Mouse (Mus musculus) intestine, postnatal 0 days (tissue): ENCODE data around the gene Fez1. TPM values are rescaled to one million over a fixed set of nuclear protein-coding genes. Genes with fewer than 3 reads are reported as not detected.

Experiments
- ATAC-seq: fragments of 200-750 bp; cut with Nextera tagmentation; 2 replicates; pipeline ENCODE4 v1.8.0; 2017; ENCODE audit warnings: mild to moderate bottlenecking, moderate TSS enrichment, moderate library complexity
- H3K27ac ChIP-seq: fragments of 300-500 bp; sonication (generic); 2 replicates; pipeline ENCODE4 v1.5.1; 2014; ENCODE audit warnings: mild to moderate bottlenecking, low read depth, low read length, moderate library complexity
- H3K27me3 ChIP-seq: fragments of 300-500 bp; sonication (generic); replicated peaks from 2 replicates; pipeline ENCODE4 v1.6.1; 2014; ENCODE audit warnings: low read length, mixed read lengths; ENCODE audit not compliant: control insufficient read depth, insufficient read depth
- H3K36me3 ChIP-seq: fragments of 300-500 bp; sonication (generic); 2 replicates; pipeline ENCODE4 v1.6.1; 2014; ENCODE audit warnings: mild to moderate bottlenecking, moderate library complexity; ENCODE audit not compliant: control insufficient read depth, insufficient read depth
- H3K4me1 ChIP-seq: fragments of 300-500 bp; sonication (generic); replicated peaks from 2 replicates; pipeline ENCODE4 v1.6.1; 2014; ENCODE audit warnings: antibody characterized with exemption, low read length, mixed read lengths; ENCODE audit not compliant: control insufficient read depth, insufficient read depth
- H3K4me2 ChIP-seq: fragments of 300-500 bp; sonication (generic); replicated peaks from 2 replicates; pipeline ENCODE4 v1.6.1; 2014; ENCODE audit warnings: low read depth, mild to moderate bottlenecking, moderate library complexity
- H3K4me3 ChIP-seq: fragments of 300-500 bp; sonication (generic); 2 replicates; pipeline ENCODE4 v1.5.1; 2014; ENCODE audit warnings: low read depth, low read length
- H3K9ac ChIP-seq: fragments of 300-500 bp; sonication (generic); 2 replicates; pipeline ENCODE4 v1.6.1; 2014; ENCODE audit warnings: mild to moderate bottlenecking, low read depth, low read length
- H3K9me3 ChIP-seq: fragments of 300-500 bp; sonication (generic); 2 replicates; pipeline ENCODE4 v1.6.1; 2016; ENCODE audit warnings: mixed run types; ENCODE audit not compliant: control insufficient read depth
- CTCF ChIP-seq: sonication (generic); IDR thresholded peaks from 2 replicates; pipeline ENCODE4 v1.5.1; 2016; ENCODE audit warnings: low read depth, mild to moderate bottlenecking, control low read depth, antibody characterized with exemption, moderate library complexity
- WGBS: fragments of 180-500 bp; shearing (Covaris S2); extraction: QIAGEN DNeasy Blood & Tissue Kit; methylation state at CpG from one replicate; pipeline ENCODE4 v1.1.7; 2014; 5-methylcytosine and 5-hydroxymethylcytosine counted together
- polyA plus RNA-seq: library from polyadenylated mRNA; unstranded; fragments of >200 nt; fragmentation: Nextera tagmentation; extraction: Ambion mirVana; gene quantifications from 2 replicates; pipeline ENCODE4 v1.2.1, GENCODE M21; 2015

Gene Fez1
- polyA plus RNA-seq, 1 experiment from 2014 or later, result 9.6 TPM

GRCm38 (mm10) chr9:36796781-36797555 lies 24.7 kb upstream of the Fez1 start, which contains the start of gene Ei24:
Gene Ei24 (minus strand): TSS chr9:36797393.
- Histone ChIP-seq H3K4me1 (no peaks in the 10 kb centered on the region), H3K9me3 (no peaks in the 10 kb centered on the region), H3K36me3 (no peaks in the 10 kb centered on the region; the same call in 1 of the 2 replicates), H3K4me3 (peak within 1 kb of the TSS; percentile 97), H3K4me2 (peak within 1 kb of the TSS; percentile 74), H3K27me3 (no peaks in the 10 kb centered on the region), H3K27ac (peak within 1 kb of the TSS; percentile 62), H3K9ac (peak within 1 kb of the TSS; percentile 94)
- peak; percentile 98 for ATAC-seq
- no peak for TF ChIP-seq CTCF
- under 1% methylated on average over 56 of the region's 66 CpGs for WGBS

GRCm38 (mm10) chr9:36801961-36802360 lies 19.7 kb upstream of the Fez1 start:
- Histone ChIP-seq H3K9me3 (no peaks in the 10 kb centered on the region), H3K27me3 (no peaks in the 10 kb centered on the region), H3K4me2 (no peak overlapping the region), H3K9ac (no peak overlapping the region), H3K4me3 (no peak overlapping the region), H3K27ac (no peak overlapping the region), H3K36me3 (no peaks in the 10 kb centered on the region), H3K4me1 (no peaks in the 10 kb centered on the region)
- TF ChIP-seq CTCF, result no peak
- ATAC-seq, result no peak
- WGBS, result 67% methylated on average over 2 of the region's 2 CpGs

- Histone ChIP-seq H3K36me3 (no peaks in the 10 kb centered on the region), H3K4me1 (no peaks in the 10 kb centered on the region), H3K27me3 (no peaks in the 10 kb centered on the region), H3K9ac (no peak overlapping the region), H3K27ac (no peak overlapping the region), H3K4me3 (no peak overlapping the region), H3K4me2 (no peak overlapping the region), H3K9me3 (no peaks in the 10 kb centered on the region)
- no peak for ATAC-seq
- TF ChIP-seq CTCF, result no peak
- WGBS, result 85% methylated on average over 3 of the region's 3 CpGs
Measured at GRCm38 (mm10) chr9:36802951-36803350, 18.7 kb upstream of the Fez1 start.

- no peak overlapping the region for H3K4me2 ChIP-seq
- no peaks in the 10 kb centered on the region for H3K27me3 ChIP-seq
- H3K9me3 ChIP-seq, result no peaks in the 10 kb centered on the region
- no peak for ATAC-seq
- no peak overlapping the region for H3K9ac ChIP-seq
- H3K4me1 ChIP-seq, result no peaks in the 10 kb centered on the region
- H3K27ac ChIP-seq, result no peak overlapping the region
- no peaks in the 10 kb centered on the region for H3K36me3 ChIP-seq
- no peak overlapping the region for H3K4me3 ChIP-seq
- TF ChIP-seq CTCF, result no peak
- WGBS, result 77% methylated on average over 6 of the region's 6 CpGs
Measured at GRCm38 (mm10) chr9:36803386-36803785, 18.3 kb upstream of the Fez1 start.

- H3K36me3 ChIP-seq, result no peaks in the 10 kb centered on the region
- no peak overlapping the region for H3K27ac ChIP-seq
- H3K4me2 ChIP-seq, result no peak overlapping the region
- H3K4me3 ChIP-seq, result no peak overlapping the region
- H3K9me3 ChIP-seq, result no peaks in the 10 kb centered on the region
- H3K9ac ChIP-seq, result no peak overlapping the region
- ATAC-seq, result no peak
- no peaks in the 10 kb centered on the region for H3K27me3 ChIP-seq
- TF ChIP-seq CTCF, result no peak
- 71% methylated on average over 3 of the region's 3 CpGs for WGBS
- H3K4me1 ChIP-seq, result no peaks in the 10 kb centered on the region
Measured at GRCm38 (mm10) chr9:36803926-36804325, 17.7 kb upstream of the Fez1 start.

- no peaks in the 10 kb centered on the region for H3K4me1 ChIP-seq
- TF ChIP-seq CTCF, result no peak
- no peak overlapping the region for H3K4me3 ChIP-seq
- 78% methylated on average over 3 of the region's 3 CpGs for WGBS
- no peaks in the 10 kb centered on the region for H3K36me3 ChIP-seq
- no peak overlapping the region for H3K4me2 ChIP-seq
- no peaks in the 10 kb centered on the region for H3K27me3 ChIP-seq
- no peaks in the 10 kb centered on the region for H3K9me3 ChIP-seq
- no peak overlapping the region for H3K9ac ChIP-seq
- H3K27ac ChIP-seq, result no peak overlapping the region
- no peak for ATAC-seq
Measured at GRCm38 (mm10) chr9:36805256-36805975, 16.2 kb upstream of the Fez1 start.
